Mouse (Mus musculus): ENCODE data around the gene Otulinl.

GRCm38 (mm10) chr15:27629046-27629445 lies 52.3 kb downstream of the Otulinl start:
- no peak for TF ChIP-seq CTCF (IDR thresholded peaks at IDR 0.05; ENCODE audit: control insufficient read depth, insufficient read depth, insufficient read length)
- no peak for TF ChIP-seq MYOG (IDR thresholded peaks at IDR 0.05; ENCODE audit: control insufficient read depth, extremely low read depth, insufficient read length)
- no peak for TF ChIP-seq MYOD1 (IDR thresholded peaks at IDR 0.05; ENCODE audit: control insufficient read depth, insufficient read length, low read depth)

All from C2C12 (cell line).